Mouse (Mus musculus) bone marrow macrophage, adult 2 months (primary cell): ENCODE results near the gene Dnah2. TPM values are rescaled to one million over a fixed set of nuclear protein-coding genes. Genes with fewer than 3 reads are reported as not detected.

Experiments used
- H3K27ac ChIP-seq: 2 replicates; pipeline ENCODE4 v1.5.1; 2012; ENCODE audit warnings: low read depth, low read length; ENCODE audit not compliant: insufficient read depth
- H3K4me1 ChIP-seq: 2 replicates; pipeline ENCODE4 v1.6.1; 2012; ENCODE audit warnings: low read length; ENCODE audit not compliant: control insufficient read depth, insufficient read depth
- H3K4me3 ChIP-seq: 2 replicates; pipeline ENCODE4 v1.5.1; 2012; ENCODE audit warnings: mild to moderate bottlenecking, low read length, moderate library complexity; ENCODE audit not compliant: insufficient read depth
- CTCF ChIP-seq: IDR thresholded peaks from 2 replicates; pipeline ENCODE4 v1.5.1; 2012; ENCODE audit warnings: low read depth, mild to moderate bottlenecking, low read length, moderate library complexity
- POLR2A ChIP-seq: IDR thresholded peaks from 2 replicates; pipeline ENCODE4 v1.6.1; 2012; ENCODE audit warnings: mild to moderate bottlenecking, low read depth, low read length, borderline replicate concordance
- polyA plus RNA-seq: library from polyadenylated mRNA; stranded (reverse); fragments of >200 nt; gene quantifications from 2 replicates; pipeline ENCODE4 v1.2.4, GENCODE M21; 2012; ENCODE audit not compliant: missing spikeins, insufficient read depth, insufficient read length

The Dnah2 gene
- polyA plus RNA-seq, 1 experiment = 0.72 TPM

GRCm38 (mm10) chr11:69405397-69406200 is 143.3 kb downstream of the Dnah2 start:
- Histone ChIP-seq H3K4me3 (no peak overlapping the region), H3K4me1 (0 out of 2 replicates have a peak, but pooled peaks cover 4% of the 10 kb centered on the region), H3K27ac (no peak overlapping the region)
- TF ChIP-seq CTCF (no peak), POLR2A (no peak)

- TF ChIP-seq CTCF = no peak
- TF ChIP-seq POLR2A = no peak
- Histone ChIP-seq H3K4me1 (0 out of 2 replicates have a peak, but pooled peaks cover 4% of the 10 kb centered on the region), H3K4me3 (no peak overlapping the region), H3K27ac (no peak overlapping the region)
Observed at GRCm38 (mm10) chr11:69404595-69405396, 144.1 kb downstream of the Dnah2 start.

- H3K4me1 ChIP-seq = 0 out of 2 replicates have a peak, but pooled peaks cover 4% of the 10 kb centered on the region
- no peak for TF ChIP-seq POLR2A
- TF ChIP-seq CTCF = no peak
- H3K4me3 ChIP-seq = no peak overlapping the region
- H3K27ac ChIP-seq = no peak overlapping the region
Observed at GRCm38 (mm10) chr11:69403691-69404594, 145.0 kb downstream of the Dnah2 start.

- Histone ChIP-seq H3K4me1 (no peaks in the 10 kb centered on the region), H3K27ac (no peak overlapping the region), H3K4me3 (no peak overlapping the region)
- no peak for TF ChIP-seq CTCF
- no peak for TF ChIP-seq POLR2A
Observed at GRCm38 (mm10) chr11:69401987-69402386, 146.9 kb downstream of the Dnah2 start.

- TF ChIP-seq POLR2A = no peak
- TF ChIP-seq CTCF = peak; percentile 55; the same call in 1 of the 2 replicates
- Histone ChIP-seq H3K27ac (no peak overlapping the region), H3K4me3 (no peak overlapping the region), H3K4me1 (no peaks in the 10 kb centered on the region)
Observed at GRCm38 (mm10) chr11:69401210-69401637, 147.7 kb downstream of the Dnah2 start.

- Histone ChIP-seq H3K27ac (no peak overlapping the region), H3K4me1 (no peaks in the 10 kb centered on the region), H3K4me3 (no peak overlapping the region)
- TF ChIP-seq CTCF (no peak), POLR2A (no peak)
Observed at GRCm38 (mm10) chr11:69400083-69400850, 148.6 kb downstream of the Dnah2 start.

GRCm38 (mm10) chr11:69399201-69400082 is 149.5 kb downstream of the Dnah2 start:
- no peak overlapping the region for H3K27ac ChIP-seq
- no peaks in the 10 kb centered on the region for H3K4me1 ChIP-seq
- H3K4me3 ChIP-seq = no peak overlapping the region
- TF ChIP-seq CTCF (no peak), POLR2A (no peak)
